Mouse (Mus musculus) heart, embryonic 10.5 days (tissue): ENCODE results near the gene Minpp1. TPM values are rescaled to one million over a fixed set of nuclear protein-coding genes. Genes with fewer than 3 reads are reported as not detected.
A peak's percentile ranks its signal among the peaks of the same experiment; 100 is the strongest.

Source experiments
- DNase-seq: peaks from one replicate; pipeline ENCODE4 v3.0.0-alpha.2; 2017; ENCODE audit warnings: low spot score
- H3K27ac ChIP-seq: fragments of 300-500 bp; sonication (generic); 2 replicates; pipeline ENCODE4 v1.5.1; 2016; ENCODE audit warnings: mild to moderate bottlenecking
- H3K27me3 ChIP-seq: fragments of 300-500 bp; sonication (generic); 2 replicates; pipeline ENCODE4 v1.6.1; 2016; ENCODE audit warnings: mild to moderate bottlenecking; ENCODE audit not compliant: poor library complexity, insufficient read depth, severe bottlenecking
- H3K36me3 ChIP-seq: fragments of 300-500 bp; sonication (generic); 2 replicates; pipeline ENCODE4 v1.6.1; 2016; ENCODE audit warnings: mild to moderate bottlenecking, moderate library complexity
- H3K4me1 ChIP-seq: fragments of 300-500 bp; sonication (generic); 2 replicates; pipeline ENCODE4 v1.6.1; 2016; ENCODE audit warnings: mild to moderate bottlenecking
- H3K4me3 ChIP-seq: fragments of 300-500 bp; sonication (generic); 2 replicates; pipeline ENCODE4 v1.5.1; 2016; ENCODE audit warnings: mild to moderate bottlenecking, moderate library complexity
- H3K9me3 ChIP-seq: fragments of 300-500 bp; sonication (generic); 2 replicates; pipeline ENCODE4 v1.6.1; 2016; ENCODE audit warnings: mild to moderate bottlenecking, moderate library complexity
- WGBS: fragments of 180-500 bp; shearing (Covaris S2); methylation state at CpG from one replicate; pipeline ENCODE4 v1.1.7; 2016; 5-methylcytosine and 5-hydroxymethylcytosine counted together
- polyA plus RNA-seq: library from polyadenylated mRNA; unstranded; fragments of >200 nt; fragmentation: Nextera tagmentation; extraction: Ambion mirVana; gene quantifications from 2 replicates; pipeline ENCODE4 v1.2.1, GENCODE M21; 2016

The Minpp1 gene
- polyA plus RNA-seq, 1 experiment from 2014 or later = 75.0 TPM

- no peaks in the 10 kb centered on the region for H3K9me3 ChIP-seq
- DNase-seq = no peak
- H3K27ac ChIP-seq = no peak overlapping the region
- H3K36me3 ChIP-seq = peaks cover 59% of the 10 kb centered on the region
- no peaks in the 10 kb centered on the region for H3K27me3 ChIP-seq
- WGBS = 83% methylated on average over 8 of the region's 8 CpGs
- H3K4me1 ChIP-seq = no peaks in the 10 kb centered on the region
- no peak overlapping the region for H3K4me3 ChIP-seq
Measured at GRCm38 (mm10) chr19:32493471-32493870, 7.9 kb downstream of the Minpp1 start.

GRCm38 (mm10) chr19:32494611-32495010 lies 9.0 kb downstream of the Minpp1 start:
- Histone ChIP-seq H3K36me3 (peaks cover 66% of the 10 kb centered on the region), H3K27me3 (no peaks in the 10 kb centered on the region), H3K4me1 (no peaks in the 10 kb centered on the region), H3K4me3 (no peak overlapping the region), H3K27ac (no peak overlapping the region), H3K9me3 (no peaks in the 10 kb centered on the region)
- DNase-seq = no peak
- 91% methylated on average over 13 of the region's 13 CpGs for WGBS

GRCm38 (mm10) chr19:32495034-32495433 lies 9.5 kb downstream of the Minpp1 start:
- no peak for DNase-seq
- no peaks in the 10 kb centered on the region for H3K9me3 ChIP-seq
- H3K4me1 ChIP-seq = no peaks in the 10 kb centered on the region
- no peaks in the 10 kb centered on the region for H3K27me3 ChIP-seq
- 85% methylated on average over 11 of the region's 11 CpGs for WGBS
- no peak overlapping the region for H3K27ac ChIP-seq
- no peak overlapping the region for H3K4me3 ChIP-seq
- peaks cover 69% of the 10 kb centered on the region for H3K36me3 ChIP-seq

GRCm38 (mm10) chr19:32497411-32497810 lies 11.8 kb downstream of the Minpp1 start:
- Histone ChIP-seq H3K4me1 (no peaks in the 10 kb centered on the region), H3K27me3 (no peaks in the 10 kb centered on the region), H3K27ac (no peak overlapping the region), H3K36me3 (peaks cover 76% of the 10 kb centered on the region), H3K9me3 (no peaks in the 10 kb centered on the region), H3K4me3 (no peak overlapping the region)
- no peak for DNase-seq
- WGBS = 89% methylated on average over 6 of the region's 6 CpGs

- no peaks in the 10 kb centered on the region for H3K4me1 ChIP-seq
- no peak for DNase-seq
- no peak overlapping the region for H3K27ac ChIP-seq
- H3K27me3 ChIP-seq = no peaks in the 10 kb centered on the region
- H3K4me3 ChIP-seq = no peak overlapping the region
- H3K9me3 ChIP-seq = no peaks in the 10 kb centered on the region
- 94% methylated on average over 5 of the region's 5 CpGs for WGBS
- peaks cover 72% of the 10 kb centered on the region for H3K36me3 ChIP-seq
Measured at GRCm38 (mm10) chr19:32498002-32498401, 12.4 kb downstream of the Minpp1 start.

GRCm38 (mm10) chr19:32501414-32501813 lies 15.8 kb downstream of the Minpp1 start:
- Histone ChIP-seq H3K4me3 (no peak overlapping the region), H3K27me3 (no peaks in the 10 kb centered on the region), H3K9me3 (no peaks in the 10 kb centered on the region), H3K27ac (no peak overlapping the region), H3K36me3 (peaks cover 58% of the 10 kb centered on the region), H3K4me1 (no peaks in the 10 kb centered on the region)
- 82% methylated on average over 6 of the region's 6 CpGs for WGBS
- no peak for DNase-seq

GRCm38 (mm10) chr19:32506081-32506480 lies 20.5 kb downstream of the Minpp1 start:
- 86% methylated on average over 8 of the region's 8 CpGs for WGBS
- Histone ChIP-seq H3K9me3 (no peaks in the 10 kb centered on the region), H3K4me1 (peaks cover 4% of the 10 kb centered on the region; the same call in 1 of the 2 replicates), H3K27me3 (no peaks in the 10 kb centered on the region), H3K4me3 (no peak overlapping the region), H3K27ac (no peak overlapping the region; the same call in 1 of the 2 replicates), H3K36me3 (peaks cover 43% of the 10 kb centered on the region)
- no peak for DNase-seq

GRCm38 (mm10) chr19:32506514-32506913 lies 20.9 kb downstream of the Minpp1 start:
- DNase-seq = no peak
- 95% methylated on average over 5 of the region's 5 CpGs for whole genome bisulfite sequencing
- H3K36me3 ChIP-seq = peaks cover 42% of the 10 kb centered on the region

GRCm38 (mm10) chr19:32507100-32507499 lies 21.5 kb downstream of the Minpp1 start:
- H3K27ac ChIP-seq = no peak overlapping the region
- peaks cover 4% of the 10 kb centered on the region; the same call in 1 of the 2 replicates for H3K4me1 ChIP-seq
- H3K4me3 ChIP-seq = no peak overlapping the region
- DNase-seq = peak; percentile 68
- H3K27me3 ChIP-seq = no peaks in the 10 kb centered on the region
- no peaks in the 10 kb centered on the region for H3K9me3 ChIP-seq
- H3K36me3 ChIP-seq = peaks cover 46% of the 10 kb centered on the region
- 92% methylated on average over 6 of the region's 6 CpGs for WGBS

More at GRCm38 (mm10) chr19:32506514-32506913, 20.9 kb downstream of the Minpp1 start:
- H3K4me1 ChIP-seq = peaks cover 4% of the 10 kb centered on the region; the same call in 1 of the 2 replicates
- no peak overlapping the region for H3K27ac ChIP-seq
- H3K4me3 ChIP-seq = no peak overlapping the region
- no peaks in the 10 kb centered on the region for H3K9me3 ChIP-seq
- H3K27me3 ChIP-seq = no peaks in the 10 kb centered on the region

- 90% methylated on average over 9 of the region's 9 CpGs for WGBS
- no peaks in the 10 kb centered on the region for H3K9me3 ChIP-seq
- H3K27ac ChIP-seq = no peak overlapping the region
- H3K4me1 ChIP-seq = peaks cover 4% of the 10 kb centered on the region; the same call in 1 of the 2 replicates
- H3K36me3 ChIP-seq = peaks cover 49% of the 10 kb centered on the region
- H3K27me3 ChIP-seq = no peaks in the 10 kb centered on the region
- no peak overlapping the region for H3K4me3 ChIP-seq
- DNase-seq = no peak
Measured at GRCm38 (mm10) chr19:32507526-32507925, 22.0 kb downstream of the Minpp1 start.

- WGBS = 72% methylated on average over 3 of the region's 3 CpGs
- H3K4me1 ChIP-seq = peaks cover 4% of the 10 kb centered on the region; the same call in 1 of the 2 replicates
- H3K36me3 ChIP-seq = peaks cover 64% of the 10 kb centered on the region
- no peak overlapping the region for H3K4me3 ChIP-seq
- peak overlapping the region; percentile 5; the same call in 1 of the 2 replicates for H3K27ac ChIP-seq
- no peaks in the 10 kb centered on the region for H3K27me3 ChIP-seq
- no peaks in the 10 kb centered on the region for H3K9me3 ChIP-seq
- DNase-seq = no peak
Measured at GRCm38 (mm10) chr19:32510267-32510666, 24.7 kb downstream of the Minpp1 start.

- H3K27me3 ChIP-seq = no peaks in the 10 kb centered on the region
- peaks cover 63% of the 10 kb centered on the region for H3K36me3 ChIP-seq
- WGBS = 67% methylated on average over 6 of the region's 6 CpGs
- H3K9me3 ChIP-seq = no peaks in the 10 kb centered on the region
- no peak overlapping the region for H3K27ac ChIP-seq
- H3K4me3 ChIP-seq = no peak overlapping the region
- DNase-seq = no peak
- H3K4me1 ChIP-seq = peaks cover 4% of the 10 kb centered on the region; the same call in 1 of the 2 replicates
Measured at GRCm38 (mm10) chr19:32510962-32511361, 25.4 kb downstream of the Minpp1 start.

GRCm38 (mm10) chr19:32512518-32512917 lies 26.9 kb downstream of the Minpp1 start:
- Histone ChIP-seq H3K27ac (no peak overlapping the region), H3K36me3 (peaks cover 66% of the 10 kb centered on the region), H3K4me1 (peaks cover 4% of the 10 kb centered on the region; the same call in 1 of the 2 replicates), H3K27me3 (no peaks in the 10 kb centered on the region), H3K9me3 (no peaks in the 10 kb centered on the region), H3K4me3 (no peak overlapping the region)
- 33% methylated on average over 1 of the region's 1 CpGs for WGBS
- no peak for DNase-seq

GRCm38 (mm10) chr19:32516575-32516974 lies 31.0 kb downstream of the Minpp1 start:
- H3K4me3 ChIP-seq = no peak overlapping the region
- H3K27ac ChIP-seq = no peak overlapping the region
- no peaks in the 10 kb centered on the region for H3K4me1 ChIP-seq
- 94% methylated on average over 9 of the region's 9 CpGs for WGBS
- H3K9me3 ChIP-seq = no peaks in the 10 kb centered on the region
- H3K27me3 ChIP-seq = no peaks in the 10 kb centered on the region
- peaks cover 55% of the 10 kb centered on the region for H3K36me3 ChIP-seq
- no peak for DNase-seq
